Mouse (Mus musculus) liver, embryonic 14.5 days (tissue): ENCODE measurements around the gene 1700001K19Rik.

ENCODE experiments used
- CTCF ChIP-seq: IDR thresholded peaks from 2 replicates; pipeline ENCODE4 v1.5.1; 2016; ENCODE audit warnings: antibody characterized with exemption, low read depth, control low read depth
- EP300 ChIP-seq: IDR thresholded peaks from 2 replicates; pipeline ENCODE4 v1.6.1; 2016; ENCODE audit warnings: antibody characterized with exemption, low read depth

- no peak for TF ChIP-seq CTCF
- peak; percentile 12; the same call in 1 of the 2 replicates for TF ChIP-seq EP300
These were observed 16.2 kb upstream of the 1700001K19Rik start for GRCm38 (mm10) chr12:110698523-110699170.
